Mouse (Mus musculus): ENCODE data around the gene Zfp91.
"Not testable (repeated sequence)": the region's sequence is repeated elsewhere in the genome, so short reads cannot be mapped to it uniquely, and the experiment has no call there.

Zfp91 gene

GRCm38 (mm10) chr19:12792374-12792773 is 3.6 kb downstream of the Zfp91 start:
- DNase-seq: no peak

- peak in 1 of 2 experiments; percentile 13 for DNase-seq
Observed at GRCm38 (mm10) chr19:12787721-12788120, 8.2 kb downstream of the Zfp91 start.

DNA sequence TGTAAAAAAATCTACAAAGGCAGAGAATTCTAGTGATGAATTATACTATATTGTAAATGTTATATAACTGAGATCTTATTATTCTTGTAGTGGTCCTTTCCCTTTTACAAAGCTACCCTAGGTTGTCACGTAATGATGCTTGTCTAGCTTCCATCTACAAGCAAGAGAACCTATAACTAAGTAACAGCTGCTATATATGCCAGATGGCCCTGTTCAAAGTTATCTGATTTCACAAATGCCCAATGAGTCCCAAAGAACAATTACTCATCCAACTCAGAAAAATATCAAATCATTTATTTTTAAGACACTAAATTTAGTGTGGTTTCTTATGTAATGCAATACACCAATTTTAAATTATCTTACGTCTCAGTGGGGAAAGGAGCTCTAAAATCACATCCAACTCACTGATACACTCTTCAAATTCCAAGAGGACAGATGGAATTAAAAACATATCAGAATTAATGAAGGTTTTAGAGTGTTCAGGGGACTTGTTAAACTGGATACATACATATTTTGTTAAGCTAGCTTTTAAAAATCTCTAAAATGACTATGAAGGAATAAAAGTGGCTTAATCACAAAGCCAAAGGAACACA is 9.0 kb downstream of the Zfp91 start:
- no peak for DNase-seq

DNA sequence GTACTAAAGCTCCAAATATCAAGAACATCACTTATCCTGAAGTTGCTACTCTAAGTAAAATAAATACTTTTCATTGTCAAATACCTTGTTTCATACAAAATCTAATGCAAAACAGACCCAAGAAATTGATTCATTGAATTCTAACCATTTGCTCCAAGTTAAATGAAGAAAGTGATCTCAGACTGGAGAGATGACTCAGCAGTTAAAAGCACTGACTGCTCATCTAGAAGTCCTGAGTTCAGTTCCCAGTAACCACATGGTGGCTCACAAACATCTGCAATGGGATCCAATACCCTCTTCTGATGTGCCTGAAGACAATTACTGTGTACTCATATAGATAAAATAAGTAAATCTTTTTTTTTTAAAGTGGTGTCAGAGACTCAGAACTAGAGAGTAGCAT is 15.5 kb downstream of the Zfp91 start:
- DNase-seq: no peak

- DNase-seq: no peak
Observed at GRCm38 (mm10) chr19:12770888-12771287, 25.0 kb downstream of the Zfp91 start.

DNA sequence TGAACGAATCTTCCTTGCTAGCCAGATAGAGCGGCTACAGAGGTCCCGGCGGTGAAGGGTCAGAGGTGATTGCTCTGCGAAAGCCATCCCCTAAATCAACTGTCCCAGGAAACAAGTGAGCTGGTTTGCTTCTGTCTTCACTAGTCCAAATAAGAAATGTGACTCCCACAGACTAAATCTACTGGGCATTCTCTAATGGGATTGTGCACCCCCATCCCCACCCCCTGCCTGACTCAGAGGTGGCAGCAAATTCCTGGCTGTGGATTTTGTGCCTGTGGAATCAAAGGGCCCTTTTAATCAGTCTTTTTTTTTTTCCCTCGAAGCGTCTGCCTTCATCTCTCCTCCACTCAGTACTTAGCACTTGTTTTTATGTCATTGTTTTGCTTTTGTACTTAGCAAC is 30.6 kb downstream of the Zfp91 start, which contains the start of gene Cntf:
TSS of gene Cntf (minus strand) at position 325 of the 400 bp plus-strand sequence.
- no peak for DNase-seq

GRCm38 (mm10) chr19:12762212-12763130 is 33.5 kb downstream of the Zfp91 start:
- no peak for DNase-seq

DNA sequence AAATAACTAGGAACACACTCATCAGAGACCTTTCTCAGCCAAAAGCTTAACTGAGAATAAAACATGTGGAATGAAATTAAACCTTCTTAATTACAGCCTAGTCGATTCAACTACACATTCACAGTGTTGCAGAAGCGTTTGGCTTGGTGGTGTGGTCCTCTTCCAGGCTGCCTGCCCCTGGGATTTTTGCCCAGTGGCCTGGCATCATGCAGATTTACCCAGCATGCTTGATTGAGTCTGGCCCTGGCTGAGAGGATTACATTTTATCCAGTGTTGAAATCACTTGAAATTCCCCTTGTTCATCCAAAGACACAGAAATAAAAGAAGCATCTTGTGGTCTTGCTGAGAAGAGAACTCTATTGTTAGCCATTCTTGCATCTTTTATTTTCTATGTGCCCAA is 36.3 kb downstream of the Zfp91 start:
- peak; percentile 73 to 76 for DNase-seq

DNA sequence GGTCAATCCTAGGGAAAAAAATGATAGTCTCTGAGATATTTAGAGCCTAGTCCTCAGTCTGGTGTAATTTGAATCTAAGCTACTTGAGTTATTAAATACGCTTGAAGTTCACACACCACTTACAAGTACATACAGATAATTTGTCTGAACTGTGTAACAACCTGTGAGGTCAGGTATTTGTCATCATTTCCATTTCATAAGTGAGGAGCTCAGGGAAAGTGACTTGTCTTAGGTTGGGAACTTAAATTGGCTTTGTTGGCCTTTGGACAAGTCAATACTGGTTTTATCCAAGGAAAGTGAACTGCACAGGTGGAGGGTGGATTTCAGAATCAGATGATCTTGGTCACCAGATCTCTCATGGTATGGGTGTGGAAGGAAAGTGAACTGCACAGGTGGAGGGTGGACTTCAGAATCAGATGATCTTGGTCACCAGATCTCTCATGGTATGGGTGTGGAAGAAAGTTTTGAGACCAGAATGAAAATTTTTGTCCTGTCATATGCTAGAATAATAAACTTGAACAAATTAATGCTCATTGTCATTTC is 36.9 kb downstream of the Zfp91 start:
- DNase-seq: no peak

DNA sequence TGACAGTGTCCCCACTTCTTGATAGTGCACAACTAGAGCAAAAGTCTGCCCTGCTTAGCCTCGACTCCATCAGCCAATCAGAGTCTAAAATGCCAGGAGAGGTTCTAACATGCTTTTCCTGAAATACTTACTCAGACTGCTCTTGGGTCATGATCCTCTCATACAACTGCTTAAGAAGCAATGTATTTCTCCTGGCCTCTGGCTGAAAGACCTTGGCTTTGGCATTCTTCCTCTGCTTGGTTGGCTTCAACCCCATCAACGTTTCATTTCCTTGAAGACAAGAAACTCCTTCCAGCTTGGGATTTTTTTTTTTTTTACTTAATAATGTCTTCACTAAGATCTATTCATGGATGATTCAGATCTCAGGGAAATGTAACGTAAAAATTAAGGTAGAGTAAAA is 39.6 kb downstream of the Zfp91 start:
- DNase-seq: no peak

DNA sequence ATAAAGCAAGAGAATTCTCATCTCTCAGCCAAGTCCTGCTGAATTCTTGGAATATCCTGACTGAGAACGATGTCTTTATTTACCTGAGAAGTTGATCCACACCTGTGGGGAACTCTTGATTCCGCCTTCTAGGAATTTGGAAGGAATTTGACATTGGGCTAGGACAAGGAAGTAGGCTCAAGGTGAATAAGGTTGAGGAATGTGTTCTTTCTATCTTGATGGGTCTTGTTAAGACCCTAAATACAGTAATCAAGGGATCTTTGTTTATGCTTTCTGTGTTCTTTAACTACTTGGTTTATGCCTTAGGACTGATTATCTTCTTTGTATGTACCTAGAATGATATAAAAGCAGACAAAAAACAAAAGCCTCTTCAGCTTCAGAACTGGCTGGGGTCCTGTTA is 64.0 kb downstream of the Zfp91 start:
- no peak for DNase-seq

DNA sequence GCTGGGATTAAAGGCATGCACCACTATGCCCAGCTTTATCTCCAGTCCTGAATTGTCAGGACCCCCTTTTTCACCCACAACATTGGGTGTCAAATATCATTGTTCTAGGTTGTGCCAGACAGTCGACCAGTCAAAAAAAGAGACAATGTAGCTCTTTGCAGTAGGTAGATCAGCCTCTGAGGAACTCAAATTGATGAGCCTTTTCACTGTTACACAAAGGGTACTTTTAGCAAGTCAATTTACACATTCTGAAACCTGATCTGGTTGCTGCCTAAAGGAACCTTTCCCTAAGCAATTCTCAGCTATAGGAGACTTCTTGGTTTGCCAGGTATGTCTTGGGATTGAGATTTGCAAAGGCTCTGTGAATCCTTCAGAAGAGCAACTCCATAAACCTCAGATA is 64.9 kb downstream of the Zfp91 start:
- DNase-seq: no peak

- no peak for DNase-seq
Observed at GRCm38 (mm10) chr19:12725851-12726250, 70.1 kb downstream of the Zfp91 start.

DNA sequence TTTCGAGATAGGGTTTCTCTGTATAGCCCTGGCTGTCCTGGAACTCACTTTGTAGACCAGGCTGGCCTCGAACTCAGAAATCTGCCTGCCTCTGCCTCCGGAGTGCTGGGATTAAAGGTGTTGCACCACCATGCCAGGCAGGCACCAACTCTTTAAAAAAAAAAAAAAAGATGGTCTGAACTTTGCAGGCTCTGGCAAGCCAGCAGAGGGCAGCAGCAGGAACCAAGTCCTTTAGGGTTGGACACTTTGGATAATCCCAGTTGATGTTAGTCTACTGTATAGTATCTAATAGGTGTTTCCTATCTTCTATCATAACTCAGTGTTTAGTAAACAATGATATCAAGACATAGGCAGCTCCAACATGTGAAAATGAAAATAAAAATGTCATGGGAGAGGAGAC is 73.6 kb downstream of the Zfp91 start:
- DNase-seq: peak; percentile 46 to 60

GRCm38 (mm10) chr19:12721596-12721995 is 74.3 kb downstream of the Zfp91 start:
- DNase-seq: not testable (repeated sequence)

- DNase-seq: not testable (repeated sequence)
Observed at GRCm38 (mm10) chr19:12720919-12721318, 75.0 kb downstream of the Zfp91 start.

DNA sequence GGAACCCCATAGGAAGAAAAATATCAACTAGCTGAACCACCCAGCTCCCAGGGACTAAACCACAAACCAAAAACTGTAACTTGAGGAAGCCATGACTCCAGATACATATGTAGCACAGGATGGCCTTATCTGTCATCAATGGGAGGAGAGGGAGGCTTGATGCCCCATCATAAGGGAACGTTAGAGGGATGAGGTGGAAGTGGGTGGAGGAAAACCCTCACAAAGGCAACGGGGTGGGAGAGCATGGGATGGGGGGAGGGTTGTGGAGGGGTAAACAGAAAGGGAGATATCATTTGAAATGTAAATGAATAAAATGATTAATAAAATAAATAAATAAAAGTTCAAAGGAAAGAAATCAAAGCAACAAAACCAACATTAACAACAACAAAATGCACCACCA is 75.5 kb downstream of the Zfp91 start:
- DNase-seq: no peak

GRCm38 (mm10) chr19:12719189-12719588 is 76.7 kb downstream of the Zfp91 start:
- no peak for DNase-seq
